Mouse (Mus musculus) C2C12 (cell line): ENCODE results near the gene BC049730. TPM values are rescaled to one million over a fixed set of nuclear protein-coding genes. Genes with fewer than 3 reads are reported as not detected.

ENCODE experiments used
- H3K27me3 ChIP-seq: one replicate; pipeline ENCODE4 v1.6.1; 2011; ENCODE audit not compliant: control insufficient read depth, insufficient read depth, insufficient read length
- H3K36me3 ChIP-seq: one replicate; pipeline ENCODE4 v1.6.1; 2011; ENCODE audit not compliant: control insufficient read depth, insufficient read depth
- H3K4me3 ChIP-seq: one replicate; pipeline ENCODE4 v1.5.1; 2011; ENCODE audit warnings: mild to moderate bottlenecking, control low read depth; ENCODE audit not compliant: poor library complexity, insufficient read depth, severe bottlenecking
- H3K79me2 ChIP-seq: one replicate; pipeline ENCODE4 v1.6.1; 2011; ENCODE audit not compliant: control insufficient read depth, insufficient read depth
- H3K79me3 ChIP-seq: one replicate; pipeline ENCODE4 v1.6.1; 2011; ENCODE audit warnings: low read depth, control low read depth
- H3ac ChIP-seq: one replicate; pipeline ENCODE3; 2011; ENCODE audit warnings: low read depth; ENCODE audit not compliant: control insufficient read depth, insufficient read length
- CEBPB ChIP-seq: IDR thresholded peaks from one replicate; pipeline ENCODE4 v1.6.1; 2011; ENCODE audit warnings: low read depth, mild to moderate bottlenecking, control low read depth, moderate library complexity
- CTCF ChIP-seq: IDR thresholded peaks from one replicate; pipeline ENCODE4 v1.5.1; 2011; ENCODE audit not compliant: control insufficient read depth, insufficient read depth, insufficient read length
- FOSL1 ChIP-seq: IDR thresholded peaks from one replicate; pipeline ENCODE4 v1.8.0; 2011; ENCODE audit warnings: mild to moderate bottlenecking, low read length; ENCODE audit not compliant: poor library complexity, insufficient read depth, severe bottlenecking
- MAX ChIP-seq: IDR thresholded peaks from one replicate; pipeline ENCODE4 v1.6.1; 2011; ENCODE audit warnings: mild to moderate bottlenecking, control low read depth
- MYOD1 ChIP-seq: IDR thresholded peaks from one replicate; pipeline ENCODE4 v1.6.1; 2011; ENCODE audit warnings: low read depth; ENCODE audit not compliant: control insufficient read depth, insufficient read length
- MYOG ChIP-seq: IDR thresholded peaks from one replicate; pipeline ENCODE4 v1.6.1; 2011; ENCODE audit not compliant: control insufficient read depth, insufficient read length; ENCODE audit errors: extremely low read depth
- USF1 ChIP-seq: IDR thresholded peaks from one replicate; pipeline ENCODE4 v1.6.1; 2011; ENCODE audit warnings: low read depth, mild to moderate bottlenecking, control low read depth, moderate library complexity
- long read RNA-seq, 2 experiments: library from polyadenylated mRNA; unstranded; transcript quantifications; one replicate each; pipeline ENCODE4 v2.0.0; 2019 to 2020
- polyA plus RNA-seq: library from polyadenylated mRNA; unstranded; fragments of >200 nt; fragmentation: generic; extraction: Trizol; gene quantifications from one replicate; pipeline ENCODE4 v1.2.1, GENCODE M21; 2012; ENCODE audit warnings: missing spikeins

BC049730 gene
- not detected for polyA plus RNA-seq
- long read RNA-seq, experiment 1, result 0 reads
- long read RNA-seq, experiment 2, result 0 reads

- no peak within 1 kb of the TSS for H3ac ChIP-seq
Observed at GRCm38 (mm10) chr7:24708832-24709292, at the start of gene BC049730. TSS of gene BC049730 (plus strand) at chr7:24709242.

GRCm38 (mm10) chr7:24659737-24660357 is 49.2 kb upstream of the BC049730 start:
- H3K27me3 ChIP-seq, result peaks cover 3% of the 10 kb centered on the region
- TF ChIP-seq CEBPB (no peak), MAX (no peak), MYOD1 (no peak), FOSL1 (no peak), CTCF (no peak), MYOG (no peak), USF1 (no peak)
- no peak overlapping the region for H3K4me3 ChIP-seq
- H3K79me2 ChIP-seq, result no peaks in the 10 kb centered on the region
- no peaks in the 10 kb centered on the region for H3K36me3 ChIP-seq
- no peaks in the 10 kb centered on the region for H3K79me3 ChIP-seq
- H3ac ChIP-seq, result no peak overlapping the region

More at GRCm38 (mm10) chr7:24708832-24709292, at the start of gene BC049730:
- Histone ChIP-seq H3K36me3 (no peaks in the 10 kb centered on the region), H3K79me3 (no peaks in the 10 kb centered on the region), H3K79me2 (no peaks in the 10 kb centered on the region), H3K4me3 (no peak within 1 kb of the TSS), H3K27me3 (peaks cover 36% of the 10 kb centered on the region)
- no peak for TF ChIP-seq FOSL1
- TF ChIP-seq MAX, result no peak
- TF ChIP-seq USF1, result no peak
- no peak for TF ChIP-seq MYOD1
- TF ChIP-seq MYOG, result no peak
- no peak for TF ChIP-seq CEBPB
- no peak for TF ChIP-seq CTCF

- H3K79me3 ChIP-seq, result no peaks in the 10 kb centered on the region
- no peaks in the 10 kb centered on the region for H3K36me3 ChIP-seq
- H3K27me3 ChIP-seq, result peaks cover 17% of the 10 kb centered on the region
- TF ChIP-seq MYOD1, result no peak
- TF ChIP-seq MAX, result no peak
- TF ChIP-seq MYOG, result no peak
- TF ChIP-seq FOSL1, result no peak
- no peak for TF ChIP-seq CEBPB
- TF ChIP-seq USF1, result no peak
- no peak for TF ChIP-seq CTCF
- no peak overlapping the region for H3ac ChIP-seq
- no peak overlapping the region for H3K4me3 ChIP-seq
- no peaks in the 10 kb centered on the region for H3K79me2 ChIP-seq
Observed at GRCm38 (mm10) chr7:24661118-24661904, 47.7 kb upstream of the BC049730 start.

GRCm38 (mm10) chr7:24662575-24662974 is 46.5 kb upstream of the BC049730 start:
- Histone ChIP-seq H3K79me3 (no peaks in the 10 kb centered on the region), H3K79me2 (no peaks in the 10 kb centered on the region), H3K4me3 (no peak overlapping the region), H3ac (no peak overlapping the region), H3K27me3 (peaks cover 28% of the 10 kb centered on the region), H3K36me3 (no peaks in the 10 kb centered on the region)
- TF ChIP-seq CEBPB (no peak), CTCF (peak; percentile 53)

GRCm38 (mm10) chr7:24664301-24664700 is 44.7 kb upstream of the BC049730 start:
- no peak for TF ChIP-seq CEBPB
- TF ChIP-seq USF1, result no peak
- TF ChIP-seq MYOD1, result no peak
- no peak for TF ChIP-seq MYOG
- TF ChIP-seq FOSL1, result no peak
- TF ChIP-seq CTCF, result no peak
- TF ChIP-seq MAX, result no peak
- no peak overlapping the region for H3K4me3 ChIP-seq
- no peaks in the 10 kb centered on the region for H3K36me3 ChIP-seq
- H3K27me3 ChIP-seq, result peaks cover 41% of the 10 kb centered on the region
- no peaks in the 10 kb centered on the region for H3K79me2 ChIP-seq
- no peak overlapping the region for H3ac ChIP-seq
- H3K79me3 ChIP-seq, result no peaks in the 10 kb centered on the region

GRCm38 (mm10) chr7:24664959-24665358 is 44.1 kb upstream of the BC049730 start:
- peaks cover 47% of the 10 kb centered on the region for H3K27me3 ChIP-seq
- TF ChIP-seq CEBPB (no peak), MYOD1 (no peak), USF1 (no peak), MAX (no peak), CTCF (no peak), MYOG (no peak), FOSL1 (no peak)
- H3K79me2 ChIP-seq, result no peaks in the 10 kb centered on the region
- H3K4me3 ChIP-seq, result no peak overlapping the region
- no peaks in the 10 kb centered on the region for H3K79me3 ChIP-seq
- no peak overlapping the region for H3ac ChIP-seq
- no peaks in the 10 kb centered on the region for H3K36me3 ChIP-seq
